Mouse (Mus musculus) right cerebral cortex, postnatal 25 days (tissue): ENCODE measurements around the gene Ski.

Experiments used
- DNase-seq: peaks from one replicate; pipeline ENCODE4 v3.0.0; 2022

The Ski gene

GRCm38 (mm10) chr4:155173822-155174785 lies 48.3 kb downstream of the Ski start:
- no peak for DNase-seq

- DNase-seq = no peak
These were observed 49.2 kb downstream of the Ski start for GRCm38 (mm10) chr4:155172909-155173821.

GRCm38 (mm10) chr4:155171961-155172533 lies 50.3 kb downstream of the Ski start:
- peak; percentile 72 for DNase-seq

- no peak for DNase-seq
These were observed 51.7 kb downstream of the Ski start for GRCm38 (mm10) chr4:155170614-155171212.

GRCm38 (mm10) chr4:155168835-155169252 lies 53.5 kb downstream of the Ski start:
- no peak for DNase-seq

- no peak for DNase-seq
These were observed 56.5 kb downstream of the Ski start for GRCm38 (mm10) chr4:155165861-155166260.

GRCm38 (mm10) chr4:155164550-155164949 lies 57.8 kb downstream of the Ski start:
- no peak for DNase-seq

- no peak for DNase-seq
These were observed 58.7 kb downstream of the Ski start for GRCm38 (mm10) chr4:155163685-155164084.

GRCm38 (mm10) chr4:155163320-155163651 lies 59.1 kb downstream of the Ski start:
- no peak for DNase-seq

- no peak for DNase-seq
These were observed 59.7 kb downstream of the Ski start for GRCm38 (mm10) chr4:155162433-155163319.

- no peak for DNase-seq
These were observed 63.9 kb downstream of the Ski start for GRCm38 (mm10) chr4:155158543-155158917.

GRCm38 (mm10) chr4:155157871-155158542 lies 64.4 kb downstream of the Ski start:
- DNase-seq = no peak

- DNase-seq = no peak
These were observed 65.7 kb downstream of the Ski start for GRCm38 (mm10) chr4:155156734-155157133.

GRCm38 (mm10) chr4:155154986-155155385 lies 67.4 kb downstream of the Ski start:
- no peak for DNase-seq

GRCm38 (mm10) chr4:155153389-155154072 lies 68.9 kb downstream of the Ski start:
- no peak for DNase-seq

GRCm38 (mm10) chr4:155152476-155152875 lies 69.9 kb downstream of the Ski start:
- DNase-seq = no peak

- DNase-seq = no peak
These were observed 70.5 kb downstream of the Ski start for GRCm38 (mm10) chr4:155151845-155152244.

- DNase-seq = no peak
These were observed 71.1 kb downstream of the Ski start for GRCm38 (mm10) chr4:155151221-155151788.

- peak; percentile 71 for DNase-seq
These were observed 71.9 kb downstream of the Ski start for GRCm38 (mm10) chr4:155150276-155151113.
